Mouse (Mus musculus) limb, embryonic 12.5 days (tissue): ENCODE data around the gene Acsf2. TPM values are rescaled to one million over a fixed set of nuclear protein-coding genes. Genes with fewer than 3 reads are reported as not detected.
A peak's percentile ranks its signal among the peaks of the same experiment; 100 is the strongest.

Source experiments
- ATAC-seq: fragments of 200-750 bp; cut with Nextera tagmentation; 2 replicates; pipeline ENCODE4 v1.8.0; 2017; ENCODE audit warnings: low read depth, moderate TSS enrichment; ENCODE audit not compliant: insufficient number of reproducible peaks, insufficient read depth, low FRiP score, low TSS enrichment
- H3K27ac ChIP-seq: fragments of 300-500 bp; sonication (generic); 2 replicates; pipeline ENCODE4 v1.5.1; 2016; ENCODE audit warnings: mild to moderate bottlenecking, moderate library complexity
- H3K27me3 ChIP-seq: fragments of 300-500 bp; sonication (generic); 2 replicates; pipeline ENCODE4 v1.6.1; 2016; ENCODE audit warnings: mild to moderate bottlenecking, moderate library complexity
- H3K36me3 ChIP-seq: fragments of 300-500 bp; sonication (generic); 2 replicates; pipeline ENCODE4 v1.6.1; 2016; ENCODE audit warnings: mild to moderate bottlenecking, moderate library complexity
- H3K4me1 ChIP-seq: fragments of 300-500 bp; sonication (generic); replicated peaks from 2 replicates; pipeline ENCODE4 v1.6.1; 2016
- H3K4me2 ChIP-seq: fragments of 300-500 bp; sonication (generic); 2 replicates; pipeline ENCODE4 v1.6.1; 2016; ENCODE audit warnings: mild to moderate bottlenecking, moderate library complexity
- H3K4me3 ChIP-seq: fragments of 300-500 bp; sonication (generic); replicated peaks from 2 replicates; pipeline ENCODE4 v1.5.1; 2016; ENCODE audit warnings: mild to moderate bottlenecking
- H3K9ac ChIP-seq: fragments of 300-500 bp; sonication (generic); replicated peaks from 2 replicates; pipeline ENCODE4 v1.6.1; 2016; ENCODE audit warnings: mild to moderate bottlenecking, moderate library complexity
- H3K9me3 ChIP-seq: fragments of 300-500 bp; sonication (generic); 2 replicates; pipeline ENCODE4 v1.6.1; 2016; ENCODE audit warnings: mild to moderate bottlenecking, moderate library complexity
- WGBS: fragments of 180-500 bp; shearing (Covaris S2); methylation state at CpG from one replicate; pipeline ENCODE4 v1.1.7; 2016; 5-methylcytosine and 5-hydroxymethylcytosine counted together
- polyA plus RNA-seq: library from polyadenylated mRNA; unstranded; fragments of >200 nt; fragmentation: Nextera tagmentation; extraction: Ambion mirVana; gene quantifications from 2 replicates; pipeline ENCODE4 v1.2.1, GENCODE M21; 2016

The Acsf2 gene
- polyA plus RNA-seq, 1 experiment from 2014 or later, result 5.0 TPM

DNA sequence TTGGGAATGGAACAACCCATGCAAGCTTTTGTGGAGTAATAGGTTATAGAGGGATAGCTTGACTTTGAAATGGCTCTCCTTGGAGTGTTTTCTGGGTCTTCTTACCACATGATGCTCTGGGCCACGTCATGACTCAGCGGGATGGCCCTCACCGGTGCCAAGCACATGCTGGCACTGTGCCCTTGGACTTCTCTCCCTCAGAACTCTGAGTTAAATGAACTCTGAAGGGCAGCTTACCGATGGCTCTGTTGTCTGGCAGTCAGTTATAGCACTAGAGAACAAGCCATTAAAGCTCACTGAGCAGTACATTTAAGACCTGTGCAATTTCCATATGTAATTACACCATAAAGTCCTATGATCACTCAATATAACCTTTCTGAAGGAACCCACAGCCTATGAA is 4.4 kb downstream of the Acsf2 start:
- Histone ChIP-seq H3K4me3 (no peak overlapping the region), H3K9me3 (no peaks in the 10 kb centered on the region), H3K27ac (no peak overlapping the region), H3K4me1 (peaks cover 13% of the 10 kb centered on the region), H3K9ac (no peak overlapping the region), H3K4me2 (no peak overlapping the region), H3K36me3 (peaks cover 14% of the 10 kb centered on the region; the same call in 1 of the 2 replicates), H3K27me3 (no peaks in the 10 kb centered on the region)
- no peak for ATAC-seq
- WGBS, result 84% methylated on average over 4 of the region's 4 CpGs

DNA sequence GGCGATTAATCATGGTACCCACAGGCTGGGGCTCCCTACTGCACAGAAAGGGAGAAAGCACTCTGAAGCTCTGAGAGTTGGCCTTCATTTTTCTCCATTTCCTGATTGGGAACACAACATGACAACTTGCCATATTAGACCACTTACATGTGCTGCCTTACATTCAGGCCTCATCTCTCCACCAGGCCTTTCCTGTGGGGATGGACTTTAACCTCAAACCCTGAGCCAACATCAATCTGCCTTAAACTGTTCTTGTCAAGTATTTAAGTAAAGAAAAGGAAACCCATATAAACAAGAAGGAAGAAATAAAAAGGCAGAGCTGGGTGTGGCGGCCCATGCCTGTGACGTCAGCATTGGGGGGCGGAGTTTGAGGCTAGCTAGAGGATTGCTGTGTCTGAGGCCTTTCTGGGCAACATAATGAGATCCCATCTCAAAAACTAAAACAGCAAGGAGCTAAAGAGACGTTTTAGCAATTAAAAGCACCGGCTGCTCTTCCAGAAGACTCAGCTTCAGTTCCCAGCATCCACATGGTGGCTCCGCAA is 5.3 kb downstream of the Acsf2 start:
- H3K36me3 ChIP-seq, result peaks cover 14% of the 10 kb centered on the region; the same call in 1 of the 2 replicates
- H3K27me3 ChIP-seq, result no peaks in the 10 kb centered on the region
- no peak for ATAC-seq
- peaks cover 12% of the 10 kb centered on the region for H3K4me1 ChIP-seq
- no peak overlapping the region for H3K4me2 ChIP-seq
- no peak overlapping the region for H3K4me3 ChIP-seq
- 73% methylated on average over 7 of the region's 7 CpGs for WGBS
- no peak overlapping the region for H3K9ac ChIP-seq
- H3K9me3 ChIP-seq, result no peaks in the 10 kb centered on the region
- no peak overlapping the region for H3K27ac ChIP-seq

DNA sequence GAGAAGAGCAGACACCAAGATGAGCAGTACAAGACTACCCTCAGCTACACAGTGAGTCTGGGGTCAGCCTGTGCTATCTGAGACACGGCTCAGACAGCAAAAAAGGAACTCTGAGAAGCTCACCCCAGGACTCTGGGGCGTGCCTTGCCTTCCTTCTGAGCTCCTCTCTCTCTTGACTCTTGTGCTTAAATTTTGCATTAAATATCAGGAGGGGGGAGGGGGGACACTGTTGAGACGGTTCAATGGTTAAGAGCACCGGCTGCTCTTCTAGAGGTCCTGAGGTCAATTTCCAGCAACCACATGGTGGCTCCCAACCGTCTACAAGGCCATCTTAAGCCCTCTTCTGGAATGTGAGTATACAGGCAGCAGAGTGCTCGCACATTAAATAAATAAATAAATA is 14.2 kb downstream of the Acsf2 start:
- Histone ChIP-seq H3K27ac (no peak overlapping the region), H3K4me1 (peaks cover 16% of the 10 kb centered on the region; the same call in 1 of the 2 replicates), H3K27me3 (no peaks in the 10 kb centered on the region), H3K9me3 (no peaks in the 10 kb centered on the region), H3K4me3 (no peak overlapping the region), H3K9ac (no peak overlapping the region), H3K4me2 (no peak overlapping the region), H3K36me3 (no peaks in the 10 kb centered on the region)
- no peak for ATAC-seq
- 79% methylated on average over 6 of the region's 6 CpGs for WGBS

DNA sequence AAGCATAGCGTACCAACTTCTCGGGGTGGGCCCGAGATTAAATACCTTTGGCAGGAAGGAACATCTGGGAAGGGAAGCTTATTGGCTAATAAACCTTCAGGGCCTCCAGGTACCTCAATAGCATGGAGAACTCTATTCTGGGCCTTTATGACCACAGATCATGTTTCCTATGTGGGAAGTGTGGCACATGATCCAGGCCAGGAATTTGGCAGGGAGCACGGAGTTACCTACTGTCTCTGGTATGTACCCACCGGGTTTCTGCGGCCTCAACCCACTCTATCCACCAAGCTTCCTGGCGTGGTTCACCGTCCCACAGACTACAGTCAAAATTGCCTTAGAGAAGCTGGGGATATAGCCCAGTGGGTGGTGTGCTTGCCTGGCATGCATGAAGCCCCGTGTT is 16.6 kb downstream of the Acsf2 start:
- ATAC-seq, result no peak; the same call in 1 of the 2 replicates
- no peaks in the 10 kb centered on the region for H3K27me3 ChIP-seq
- H3K4me1 ChIP-seq, result peaks cover 9% of the 10 kb centered on the region; the same call in 1 of the 2 replicates
- peak overlapping the region; percentile 45; the same call in 1 of the 2 replicates for H3K27ac ChIP-seq
- H3K9ac ChIP-seq, result no peak overlapping the region
- 71% methylated on average over 9 of the region's 9 CpGs for WGBS
- H3K4me3 ChIP-seq, result no peak overlapping the region
- no peaks in the 10 kb centered on the region for H3K36me3 ChIP-seq
- no peaks in the 10 kb centered on the region for H3K9me3 ChIP-seq
- H3K4me2 ChIP-seq, result no peak overlapping the region

DNA sequence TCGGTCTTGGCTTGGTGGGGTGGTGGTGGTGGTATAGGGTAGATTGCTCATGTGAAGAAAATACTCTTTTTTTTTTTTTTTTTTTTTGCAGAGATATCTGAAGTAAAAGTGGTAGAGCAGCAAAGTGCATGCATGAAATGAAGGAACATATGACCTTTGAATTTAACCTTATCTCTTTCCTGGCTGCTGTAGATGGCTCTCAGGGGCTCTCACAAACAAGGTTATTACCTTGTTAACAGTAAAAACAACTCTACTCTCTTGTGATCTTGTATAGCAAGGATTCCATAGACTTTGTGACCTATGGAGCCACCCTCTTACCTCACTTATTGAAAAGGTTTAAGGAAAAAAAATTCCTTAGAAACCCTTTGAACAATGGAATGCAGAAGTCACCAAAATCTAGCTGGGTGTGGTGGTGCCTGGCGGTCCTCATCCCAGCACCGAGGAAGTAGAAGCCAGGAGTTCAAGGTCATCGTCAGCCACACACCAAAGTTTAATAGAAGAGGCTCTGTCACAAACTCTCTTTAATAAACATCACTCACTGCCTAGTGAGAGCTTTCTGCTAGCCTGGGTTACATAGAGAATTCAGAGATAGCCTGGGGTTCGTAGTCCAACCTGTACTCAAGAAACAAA is 21.4 kb downstream of the Acsf2 start:
- WGBS, result 88% methylated on average over 5 of the region's 5 CpGs
- no peak overlapping the region for H3K4me2 ChIP-seq
- no peak for ATAC-seq
- no peaks in the 10 kb centered on the region for H3K27me3 ChIP-seq
- no peaks in the 10 kb centered on the region for H3K9me3 ChIP-seq
- no peak overlapping the region for H3K27ac ChIP-seq
- peaks cover 8% of the 10 kb centered on the region; the same call in 1 of the 2 replicates for H3K4me1 ChIP-seq
- H3K36me3 ChIP-seq, result no peaks in the 10 kb centered on the region
- no peak overlapping the region for H3K9ac ChIP-seq
- no peak overlapping the region for H3K4me3 ChIP-seq

DNA sequence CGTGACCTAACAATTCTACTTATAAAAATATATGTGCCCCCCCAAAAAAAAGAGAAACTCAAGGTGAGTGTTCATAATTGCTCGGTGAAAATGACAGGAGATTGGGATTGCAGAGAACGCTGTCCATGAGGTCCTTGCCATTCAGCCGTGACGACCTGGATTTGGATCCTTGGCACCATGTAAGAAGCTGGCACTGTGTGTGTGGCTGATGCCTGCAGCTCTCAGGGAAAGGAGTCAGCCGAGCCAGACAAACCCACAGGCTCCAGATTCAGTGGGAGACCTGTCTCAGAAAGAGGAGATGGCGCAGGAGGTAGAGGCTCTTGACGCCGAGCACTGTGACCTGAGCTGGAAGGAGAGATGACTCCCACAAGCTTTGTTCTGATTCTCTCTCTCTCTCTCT is 25.3 kb downstream of the Acsf2 start:
- ATAC-seq, result no peak
- Histone ChIP-seq H3K4me2 (no peak overlapping the region), H3K4me1 (no peaks in the 10 kb centered on the region), H3K27ac (no peak overlapping the region), H3K9me3 (no peaks in the 10 kb centered on the region), H3K36me3 (peaks cover 4% of the 10 kb centered on the region; the same call in 1 of the 2 replicates), H3K9ac (no peak overlapping the region), H3K27me3 (no peaks in the 10 kb centered on the region), H3K4me3 (no peak overlapping the region)
- 85% methylated on average over 9 of the region's 9 CpGs for WGBS

DNA sequence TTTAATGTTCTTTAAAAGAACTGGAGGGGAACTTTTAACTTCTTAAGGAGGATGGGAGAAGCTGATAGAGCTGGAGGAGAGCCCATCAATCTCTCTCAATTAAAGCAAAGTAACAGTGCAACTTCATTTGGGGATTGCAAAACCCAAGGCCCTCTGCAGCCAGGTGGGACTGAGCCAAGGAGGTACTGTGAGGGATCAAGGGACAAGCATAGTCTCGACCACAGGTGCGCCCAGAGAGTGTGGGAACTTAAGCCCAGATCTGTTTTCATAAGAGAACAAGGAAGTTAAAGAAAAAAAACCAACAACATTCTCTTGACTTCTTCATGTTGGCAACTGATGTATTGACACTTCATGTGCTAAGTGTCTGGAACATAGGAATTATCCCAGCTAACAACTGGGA is 26.6 kb downstream of the Acsf2 start:
- Histone ChIP-seq H3K27ac (no peak overlapping the region), H3K9ac (no peak overlapping the region), H3K9me3 (no peaks in the 10 kb centered on the region), H3K4me3 (no peak overlapping the region), H3K27me3 (no peaks in the 10 kb centered on the region), H3K36me3 (peaks cover 17% of the 10 kb centered on the region), H3K4me1 (no peaks in the 10 kb centered on the region), H3K4me2 (no peak overlapping the region)
- 70% methylated on average over 2 of the region's 2 CpGs for WGBS
- no peak for ATAC-seq

DNA sequence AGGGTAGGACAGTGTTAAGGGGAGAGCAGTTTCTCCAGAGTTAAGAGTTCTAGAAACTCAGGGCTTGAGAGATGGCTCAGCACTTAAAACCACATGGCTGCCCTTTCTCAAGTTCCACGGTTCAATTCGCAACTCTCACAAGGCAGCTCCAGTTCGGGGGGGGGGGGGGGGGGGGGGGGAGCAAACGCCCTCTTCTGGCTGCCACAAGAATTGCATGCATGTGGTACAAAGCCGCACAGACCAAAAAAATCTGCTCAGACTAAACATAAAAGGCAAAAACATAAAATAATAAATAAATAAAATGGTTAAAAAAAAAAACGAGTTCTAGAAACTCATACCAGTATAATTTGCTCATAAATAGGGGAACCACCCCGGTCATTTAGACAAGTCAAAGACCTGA is 27.1 kb downstream of the Acsf2 start:
- Histone ChIP-seq H3K9me3 (no peaks in the 10 kb centered on the region), H3K36me3 (peaks cover 22% of the 10 kb centered on the region), H3K4me3 (no peak overlapping the region), H3K9ac (no peak overlapping the region), H3K4me1 (no peaks in the 10 kb centered on the region), H3K27me3 (no peaks in the 10 kb centered on the region), H3K4me2 (no peak overlapping the region), H3K27ac (no peak overlapping the region)
- ATAC-seq, result no peak
- WGBS, result 50% methylated on average over 3 of the region's 7 CpGs

DNA sequence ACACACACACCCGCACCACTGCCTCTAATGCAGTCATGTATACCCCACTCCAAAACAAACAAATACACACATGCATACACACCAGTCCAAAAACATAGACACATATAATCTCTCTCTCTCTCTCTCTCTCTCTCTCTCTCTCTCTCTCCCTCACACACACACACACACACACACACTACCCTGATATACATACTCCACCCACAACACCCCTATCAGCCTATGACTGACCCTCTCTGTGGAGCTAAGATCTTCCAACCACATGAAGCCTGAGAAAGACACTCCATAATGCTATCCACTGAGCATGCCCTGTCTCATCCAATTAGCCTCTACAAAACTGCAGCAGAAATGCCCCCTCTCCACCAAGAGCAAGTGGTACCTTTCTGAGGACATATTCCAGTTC is 29.8 kb downstream of the Acsf2 start:
- Histone ChIP-seq H3K36me3 (peaks cover 38% of the 10 kb centered on the region), H3K9ac (no peak overlapping the region), H3K4me2 (no peak overlapping the region), H3K27ac (no peak overlapping the region), H3K4me1 (no peaks in the 10 kb centered on the region), H3K9me3 (no peaks in the 10 kb centered on the region), H3K27me3 (no peaks in the 10 kb centered on the region; the same call in 1 of the 2 replicates), H3K4me3 (no peak overlapping the region)
- WGBS, result 95% methylated on average over 1 of the region's 1 CpGs
- ATAC-seq, result no peak

DNA sequence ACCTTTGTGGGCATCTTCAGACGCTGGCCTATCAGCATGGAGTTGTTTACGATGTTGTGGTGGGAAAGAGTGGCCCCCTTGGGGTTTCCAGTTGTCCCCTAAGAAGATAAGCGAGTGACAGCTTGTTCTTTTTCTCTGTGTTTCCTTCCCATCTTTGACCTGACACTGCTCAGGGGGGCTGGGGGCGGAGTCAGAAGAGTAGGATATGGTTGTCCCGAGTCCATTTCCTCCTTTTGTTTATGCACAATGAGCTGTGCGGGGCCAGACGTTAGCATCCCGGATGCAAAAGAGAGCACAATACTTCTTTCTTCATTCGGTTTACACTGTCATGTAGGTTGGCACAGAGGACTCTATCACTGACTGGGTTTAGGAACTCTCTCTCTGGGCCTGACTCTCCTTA is 31.1 kb downstream of the Acsf2 start:
- Histone ChIP-seq H3K9ac (no peak overlapping the region), H3K4me1 (0 out of 2 replicates have a peak, but pooled peaks cover 4% of the 10 kb centered on the region), H3K9me3 (no peaks in the 10 kb centered on the region), H3K4me3 (no peak overlapping the region), H3K4me2 (no peak overlapping the region), H3K27ac (no peak overlapping the region), H3K36me3 (peaks cover 38% of the 10 kb centered on the region), H3K27me3 (peaks cover 8% of the 10 kb centered on the region)
- ATAC-seq, result no peak
- WGBS, result 71% methylated on average over 9 of the region's 9 CpGs

DNA sequence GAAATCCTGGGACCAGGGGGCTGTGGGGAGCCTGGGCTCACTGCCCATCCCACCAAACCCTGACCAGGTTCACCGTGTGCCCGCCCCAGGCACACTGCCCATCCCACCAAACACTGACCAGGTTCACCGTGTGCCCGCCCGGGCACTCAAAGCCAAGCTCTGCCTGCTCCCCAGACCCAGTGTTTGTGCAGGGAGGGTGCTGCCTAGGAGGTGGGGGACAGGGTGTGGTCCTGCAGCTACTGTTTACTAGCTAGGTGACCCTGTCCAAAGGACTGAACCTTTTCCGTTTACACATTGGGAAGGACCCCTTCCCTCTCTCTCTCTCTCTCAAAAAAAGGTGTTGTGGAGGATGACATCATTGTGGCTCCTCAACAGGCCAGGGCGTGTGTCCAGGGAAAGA is 34.3 kb downstream of the Acsf2 start:
- no peak overlapping the region for H3K27ac ChIP-seq
- H3K4me2 ChIP-seq, result no peak overlapping the region
- no peaks in the 10 kb centered on the region for H3K9me3 ChIP-seq
- no peak for ATAC-seq
- no peak overlapping the region for H3K9ac ChIP-seq
- no peak overlapping the region for H3K4me3 ChIP-seq
- H3K36me3 ChIP-seq, result peaks cover 38% of the 10 kb centered on the region
- WGBS, result 90% methylated on average over 7 of the region's 7 CpGs
- peaks cover 27% of the 10 kb centered on the region for H3K4me1 ChIP-seq
- H3K27me3 ChIP-seq, result peaks cover 28% of the 10 kb centered on the region

DNA sequence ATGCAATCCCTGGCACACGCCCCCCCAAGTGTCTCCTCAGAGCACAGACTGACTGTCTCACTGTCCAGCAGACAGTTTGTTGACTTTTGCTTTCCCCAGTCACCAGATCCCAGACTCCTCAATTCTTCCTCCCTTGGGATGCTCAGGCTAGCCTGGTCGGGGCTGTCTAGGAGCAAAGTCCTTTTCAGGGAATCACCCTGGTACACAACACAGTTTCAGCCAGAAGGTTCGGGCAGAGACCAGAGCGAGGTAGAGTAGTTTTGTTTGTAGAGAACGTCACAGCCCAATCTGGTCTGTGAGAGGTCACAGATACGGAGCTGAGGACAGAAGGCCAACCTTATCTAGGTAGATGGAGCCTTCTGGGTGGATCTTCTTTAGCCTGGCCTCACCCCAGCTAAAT is 35.1 kb downstream of the Acsf2 start:
- 85% methylated on average over 6 of the region's 6 CpGs for WGBS
- Histone ChIP-seq H3K4me2 (peak overlapping the region; percentile 55), H3K27me3 (peaks cover 28% of the 10 kb centered on the region), H3K27ac (0 out of 2 replicates have a peak overlapping the region, but pooled peaks have one; percentile 59), H3K9me3 (no peaks in the 10 kb centered on the region), H3K9ac (no peak overlapping the region), H3K4me3 (peak overlapping the region; percentile 17; the same call in 1 of the 2 replicates), H3K36me3 (peaks cover 36% of the 10 kb centered on the region), H3K4me1 (peaks cover 27% of the 10 kb centered on the region)
- ATAC-seq, result no peak
